Mouse (Mus musculus) forebrain, embryonic 14.5 days (tissue): ENCODE data around the gene Gm28053. TPM values are rescaled to one million over a fixed set of nuclear protein-coding genes. Genes with fewer than 3 reads are reported as not detected.

Experiments
- ATAC-seq: fragments of 200-750 bp; cut with Nextera tagmentation; 2 replicates; pipeline ENCODE4 v1.8.0; 2017; ENCODE audit warnings: mild to moderate bottlenecking, moderate library complexity
- DNase-seq: peaks from one replicate; pipeline ENCODE4 v3.0.0-alpha.2; 2015; ENCODE audit warnings: low spot score
- H3K27ac ChIP-seq: fragments of 300-500 bp; sonication (generic); 2 replicates; pipeline ENCODE4 v1.5.1; 2014; ENCODE audit warnings: low read depth, mild to moderate bottlenecking, control low read depth, low read length, moderate library complexity
- H3K27me3 ChIP-seq: fragments of 300-500 bp; sonication (generic); replicated peaks from 2 replicates; pipeline ENCODE4 v1.6.1; 2014; ENCODE audit warnings: low read length, control low read depth, mixed read lengths; ENCODE audit not compliant: control insufficient read depth, insufficient read depth
- H3K36me3 ChIP-seq: fragments of 300-500 bp; sonication (generic); 2 replicates; pipeline ENCODE4 v1.6.1; 2014; ENCODE audit warnings: low read length, control low read depth; ENCODE audit not compliant: control insufficient read depth, insufficient read depth
- H3K4me1 ChIP-seq: fragments of 300-500 bp; sonication (generic); 2 replicates; pipeline ENCODE4 v1.6.1; 2014; ENCODE audit warnings: antibody characterized with exemption, low read length, control low read depth; ENCODE audit not compliant: control insufficient read depth, insufficient read depth
- H3K4me2 ChIP-seq: fragments of 300-500 bp; sonication (generic); 2 replicates; pipeline ENCODE4 v1.6.1; 2014; ENCODE audit warnings: mild to moderate bottlenecking, control low read depth, low read length
- H3K4me3 ChIP-seq: fragments of 300-500 bp; sonication (generic); 2 replicates; pipeline ENCODE4 v1.5.1; 2014; ENCODE audit warnings: low read depth, low read length, control low read depth
- H3K9ac ChIP-seq: fragments of 300-500 bp; sonication (generic); 2 replicates; pipeline ENCODE4 v1.6.1; 2014; ENCODE audit warnings: mild to moderate bottlenecking, low read length, control low read depth, moderate library complexity
- H3K9me3 ChIP-seq: fragments of 300-500 bp; sonication (generic); replicated peaks from 2 replicates; pipeline ENCODE4 v1.6.1; 2016; ENCODE audit warnings: low read length, control low read depth, mixed read lengths; ENCODE audit not compliant: control insufficient read depth
- WGBS: fragments of 180-500 bp; shearing (Covaris S2); extraction: QIAGEN DNeasy Blood & Tissue Kit; methylation state at CpG from one replicate; pipeline ENCODE4 v1.1.7; 2014; 5-methylcytosine and 5-hydroxymethylcytosine counted together
- polyA plus RNA-seq: library from polyadenylated mRNA; unstranded; fragments of >200 nt; fragmentation: Nextera tagmentation; extraction: Ambion mirVana; gene quantifications from 2 replicates; pipeline ENCODE4 v1.2.1, GENCODE M21; 2014

Gene Gm28053
- polyA plus RNA-seq, 1 experiment from 2014 or later, result not detected

DNA sequence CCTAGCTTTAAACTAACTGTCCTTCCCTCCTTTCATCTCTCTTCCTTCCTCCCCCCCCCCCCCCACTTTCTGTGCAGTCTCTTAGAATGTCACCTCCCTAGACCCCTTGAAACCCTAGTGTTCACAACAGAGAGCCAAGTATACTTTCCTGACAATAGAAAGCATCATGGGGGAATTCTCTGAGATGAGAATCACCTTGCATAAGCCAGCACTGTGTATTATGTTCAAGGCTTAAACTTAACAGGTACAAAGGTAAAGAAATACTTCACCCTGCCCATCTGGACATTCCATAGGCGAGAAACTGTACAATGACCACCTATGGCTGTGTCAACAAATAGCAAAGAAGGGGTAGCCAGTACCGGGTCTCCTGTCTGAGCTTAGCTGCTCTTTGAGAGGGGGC is 27.1 kb downstream of the Gm28053 start:
- ATAC-seq, result no peak
- Histone ChIP-seq H3K27me3 (peaks cover 22% of the 10 kb centered on the region), H3K9me3 (no peaks in the 10 kb centered on the region), H3K27ac (no peak overlapping the region), H3K9ac (no peak overlapping the region), H3K4me2 (no peak overlapping the region), H3K36me3 (no peaks in the 10 kb centered on the region), H3K4me3 (no peak overlapping the region), H3K4me1 (no peaks in the 10 kb centered on the region)
- 62% methylated on average over 2 of the region's 2 CpGs for WGBS
- no peak for DNase-seq

DNA sequence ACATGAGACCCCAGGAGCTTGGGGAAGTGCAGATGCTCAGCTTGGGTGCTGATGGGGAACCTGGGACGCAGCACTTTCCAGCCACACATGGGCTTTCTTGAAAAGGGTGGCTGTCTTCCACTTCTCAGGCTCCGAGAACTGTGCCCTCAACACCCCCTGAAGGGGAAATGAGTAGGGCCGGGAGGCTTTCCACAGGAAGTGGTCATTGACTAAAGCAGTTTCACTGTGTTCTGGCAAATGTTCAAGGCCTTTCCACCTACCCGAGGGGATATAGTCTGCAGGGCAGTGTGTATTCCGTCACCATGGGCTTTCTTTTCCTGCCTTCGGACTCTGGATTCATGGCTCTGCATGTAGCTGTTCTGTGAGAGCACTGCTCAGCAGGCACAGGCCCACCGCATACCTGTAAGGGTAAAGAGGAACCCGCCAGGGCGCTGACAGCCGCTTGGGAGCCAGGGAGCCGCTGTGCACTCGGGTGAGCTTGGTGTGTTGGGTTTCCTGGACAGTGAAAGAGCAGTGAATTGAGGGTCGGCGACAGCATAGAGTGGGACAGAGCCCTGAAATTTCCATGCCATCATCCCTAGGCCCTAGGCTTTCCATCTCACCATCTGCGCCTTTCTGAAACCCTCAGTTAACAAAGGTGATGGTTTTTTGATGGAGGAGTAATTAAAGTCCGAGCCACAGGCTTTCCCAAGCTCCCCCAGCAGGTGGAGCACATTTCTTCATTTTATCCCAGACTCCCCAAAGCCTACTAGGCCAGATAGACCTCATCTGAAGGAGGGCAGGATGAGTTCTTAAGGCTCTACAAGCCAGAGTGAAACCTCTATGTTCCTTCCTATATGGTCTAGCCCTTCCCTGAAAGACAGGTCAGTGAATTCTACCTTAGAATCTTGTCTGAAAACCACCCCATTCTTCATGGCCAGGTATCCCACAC is 27.8 kb downstream of the Gm28053 start, which contains the start of gene Gimap5:
Gene Gimap5, plus strand, starts transcription at position 239 of the 931 bp plus-strand sequence.
- Histone ChIP-seq H3K27ac (no peak within 1 kb of the TSS), H3K4me3 (no peak within 1 kb of the TSS), H3K9me3 (no peaks in the 10 kb centered on the region), H3K4me2 (no peak within 1 kb of the TSS), H3K27me3 (peaks cover 18% of the 10 kb centered on the region), H3K9ac (no peak within 1 kb of the TSS), H3K36me3 (no peaks in the 10 kb centered on the region), H3K4me1 (no peaks in the 10 kb centered on the region)
- DNase-seq, result peak; percentile 52
- ATAC-seq, result no peak
- whole genome bisulfite sequencing, result 41% methylated on average over 16 of the region's 16 CpGs

DNA sequence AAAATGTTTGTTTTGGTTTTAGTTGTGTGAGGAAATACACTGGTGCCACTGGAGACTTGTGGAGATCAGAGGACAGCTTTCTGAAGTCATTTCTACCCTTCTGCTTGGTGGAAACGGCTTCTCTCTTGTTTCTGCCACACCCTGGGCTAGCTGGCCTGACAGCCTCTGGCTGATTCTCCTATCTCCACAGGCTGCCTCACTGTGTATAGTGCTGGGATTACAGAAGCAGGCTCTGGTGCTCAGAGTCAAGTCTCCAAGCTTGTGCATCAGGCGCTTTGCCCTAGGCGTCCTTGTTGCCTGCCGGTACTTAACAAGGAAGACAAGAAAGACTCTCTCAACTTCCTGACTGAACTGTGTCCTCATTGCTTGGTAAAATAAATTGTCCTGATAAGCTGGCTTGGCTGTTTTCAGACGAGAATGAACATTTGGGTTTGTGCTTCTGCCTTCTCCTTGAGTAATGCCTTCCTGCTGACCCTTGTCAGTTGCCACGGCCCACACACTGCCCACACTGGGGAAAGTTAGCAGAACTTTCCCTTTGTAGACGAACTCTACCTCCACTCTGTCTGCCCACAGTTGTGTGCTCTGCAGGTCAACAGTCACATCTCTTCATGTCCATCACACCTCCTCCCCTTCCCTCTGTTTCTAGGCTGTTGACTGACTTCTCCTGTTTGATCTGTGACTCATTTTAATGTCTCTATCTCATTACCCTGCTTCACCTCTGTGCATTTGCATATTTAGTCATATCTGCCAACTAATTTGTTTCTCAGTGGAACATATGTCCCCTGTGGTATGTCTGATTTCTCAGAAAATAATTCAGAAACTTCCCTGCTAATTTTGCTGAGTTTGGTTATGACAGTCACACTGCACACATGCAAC is 28.9 kb downstream of the Gm28053 start:
- H3K4me2 ChIP-seq, result no peak overlapping the region
- no peak overlapping the region for H3K27ac ChIP-seq
- peaks cover 13% of the 10 kb centered on the region for H3K27me3 ChIP-seq
- DNase-seq (no peak), ATAC-seq (no peak)
- H3K9me3 ChIP-seq, result no peaks in the 10 kb centered on the region
- no peaks in the 10 kb centered on the region for H3K36me3 ChIP-seq
- H3K9ac ChIP-seq, result no peak overlapping the region
- H3K4me3 ChIP-seq, result no peak overlapping the region
- no peaks in the 10 kb centered on the region for H3K4me1 ChIP-seq
- WGBS, result 81% methylated on average over 7 of the region's 7 CpGs

DNA sequence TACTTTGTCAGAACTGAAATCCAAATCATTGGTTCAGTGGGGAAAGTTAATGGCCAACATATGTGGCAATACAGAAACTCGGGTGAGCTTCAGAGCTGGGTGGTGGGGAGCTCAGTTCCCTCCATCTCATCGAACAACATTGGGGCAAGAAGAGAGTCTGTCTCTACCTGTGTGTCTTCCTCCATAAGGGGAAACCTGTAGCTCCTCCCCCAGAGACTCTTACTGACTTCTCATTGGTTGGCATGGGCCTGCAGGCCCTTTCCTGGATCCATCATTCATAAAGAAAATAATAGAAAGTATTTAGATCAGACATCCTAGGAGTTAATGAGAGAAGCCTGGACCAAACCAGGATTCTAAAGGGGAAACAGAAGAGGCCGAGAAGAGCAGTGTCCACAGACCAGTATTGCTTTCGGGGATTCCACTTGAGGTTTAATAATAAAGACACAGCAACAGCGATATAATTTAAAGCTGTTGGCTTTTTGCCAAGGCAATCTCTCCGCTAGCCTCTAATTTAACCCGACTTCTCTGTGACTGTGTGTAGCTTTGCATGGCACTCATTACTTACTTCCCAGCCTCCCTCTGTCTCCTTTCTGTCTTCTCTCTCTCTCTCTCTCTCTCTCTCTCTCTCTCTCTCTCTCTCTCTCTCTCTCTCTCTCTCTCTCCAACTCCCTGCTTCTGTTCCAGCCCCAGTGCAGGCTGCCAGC is 45.3 kb downstream of the Gm28053 start:
- Histone ChIP-seq H3K9ac (no peak overlapping the region), H3K9me3 (no peaks in the 10 kb centered on the region), H3K27ac (no peak overlapping the region), H3K4me1 (no peaks in the 10 kb centered on the region), H3K4me3 (no peak overlapping the region), H3K36me3 (no peaks in the 10 kb centered on the region), H3K4me2 (no peak overlapping the region), H3K27me3 (no peaks in the 10 kb centered on the region)
- 70% methylated on average over 7 of the region's 7 CpGs for WGBS
- ATAC-seq, result no peak
- peak; percentile 18 for DNase-seq

DNA sequence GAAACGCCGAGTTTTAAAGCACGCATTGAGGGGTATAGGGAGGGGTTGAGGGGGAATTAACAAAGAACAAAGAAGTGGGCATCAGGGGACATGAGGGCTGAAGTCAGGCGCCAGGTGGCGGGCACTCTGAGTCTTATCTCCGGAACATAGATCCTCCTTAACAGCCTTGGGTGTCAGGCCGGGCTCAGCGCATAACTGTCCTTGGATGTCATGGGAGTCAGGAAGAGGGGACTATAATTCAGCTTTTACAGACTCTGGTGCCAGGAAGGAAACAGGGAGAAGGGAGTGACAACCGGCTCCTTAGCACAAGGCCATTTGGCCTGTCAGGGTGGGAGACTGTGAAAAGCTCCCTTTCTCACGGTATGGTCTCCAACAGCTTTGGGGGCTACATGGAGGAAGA is 46.1 kb downstream of the Gm28053 start:
- no peaks in the 10 kb centered on the region for H3K4me1 ChIP-seq
- 93% methylated on average over 10 of the region's 10 CpGs for WGBS

DNA sequence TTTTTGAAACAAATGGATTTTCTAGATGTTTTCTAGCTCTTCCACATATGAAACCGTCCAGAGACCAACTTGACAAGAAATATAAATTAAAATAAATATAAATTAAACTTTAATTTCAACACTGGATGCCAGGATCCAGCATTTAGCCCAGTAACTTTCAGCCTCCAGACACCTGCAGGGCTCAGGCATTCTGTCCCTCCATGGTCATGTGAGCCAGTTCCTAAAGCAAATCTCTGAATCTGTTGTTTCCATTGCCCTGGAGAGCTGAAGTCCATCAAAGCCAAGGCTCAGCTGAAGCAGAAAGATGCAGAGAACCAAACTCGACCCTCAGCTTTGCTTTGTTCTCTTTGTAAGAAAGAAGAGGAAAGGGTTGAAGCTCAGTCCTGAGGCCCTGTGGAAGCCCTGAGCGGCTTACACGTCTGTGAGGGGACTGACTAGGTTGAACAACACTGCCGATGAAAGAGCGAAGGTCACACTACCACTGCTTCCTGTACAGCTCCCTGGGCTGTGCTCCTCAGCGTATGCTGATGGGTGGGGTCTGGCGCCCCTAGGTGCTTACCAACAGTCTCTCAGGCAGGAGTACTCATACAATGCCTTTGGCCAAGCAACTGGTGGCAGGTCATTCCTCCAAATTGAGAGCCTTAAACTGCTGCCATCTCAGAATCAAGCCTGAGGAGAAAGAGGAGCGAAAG is 49.9 kb downstream of the Gm28053 start:
- no peaks in the 10 kb centered on the region for H3K27me3 ChIP-seq
- H3K36me3 ChIP-seq, result no peaks in the 10 kb centered on the region
- no peak overlapping the region for H3K9ac ChIP-seq
- no peak overlapping the region for H3K4me2 ChIP-seq
- H3K9me3 ChIP-seq, result no peaks in the 10 kb centered on the region
- 71% methylated on average over 9 of the region's 9 CpGs for WGBS
- no peaks in the 10 kb centered on the region for H3K4me1 ChIP-seq
- no peak overlapping the region for H3K4me3 ChIP-seq
- no peak overlapping the region for H3K27ac ChIP-seq
- ATAC-seq (no peak), DNase-seq (no peak)

More for the DNA sequence above, 46.1 kb downstream of the Gm28053 start:
- Histone ChIP-seq H3K9me3 (no peaks in the 10 kb centered on the region), H3K9ac (no peak overlapping the region), H3K27me3 (no peaks in the 10 kb centered on the region), H3K27ac (no peak overlapping the region), H3K4me2 (no peak overlapping the region), H3K36me3 (no peaks in the 10 kb centered on the region), H3K4me3 (no peak overlapping the region)
- no peak for DNase-seq
- ATAC-seq, result no peak

DNA sequence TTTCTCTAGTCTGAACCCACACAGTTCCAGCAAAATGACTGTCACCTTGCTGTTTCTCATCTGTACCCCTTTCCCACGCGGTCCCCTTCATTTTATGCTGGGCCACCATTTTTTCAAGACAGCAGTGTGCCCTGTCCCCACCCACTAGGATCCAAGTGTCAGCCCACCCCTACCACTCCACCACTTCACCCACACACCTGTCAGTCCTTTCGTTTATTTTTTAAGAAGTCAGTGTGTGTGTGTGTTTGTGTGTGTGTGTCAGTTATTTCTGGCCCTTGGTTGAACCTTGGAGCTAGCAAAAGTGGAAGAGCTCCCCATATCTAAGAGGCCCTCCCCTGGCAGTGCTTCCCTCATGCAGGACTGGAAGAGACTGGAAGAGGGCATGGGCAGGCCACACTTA is 50.5 kb downstream of the Gm28053 start:
- Histone ChIP-seq H3K4me3 (no peak overlapping the region), H3K27ac (no peak overlapping the region), H3K36me3 (no peaks in the 10 kb centered on the region), H3K4me2 (no peak overlapping the region), H3K27me3 (no peaks in the 10 kb centered on the region), H3K9ac (no peak overlapping the region), H3K9me3 (no peaks in the 10 kb centered on the region), H3K4me1 (no peaks in the 10 kb centered on the region)
- DNase-seq (no peak), ATAC-seq (no peak)
- 90% methylated on average over 3 of the region's 3 CpGs for WGBS

DNA sequence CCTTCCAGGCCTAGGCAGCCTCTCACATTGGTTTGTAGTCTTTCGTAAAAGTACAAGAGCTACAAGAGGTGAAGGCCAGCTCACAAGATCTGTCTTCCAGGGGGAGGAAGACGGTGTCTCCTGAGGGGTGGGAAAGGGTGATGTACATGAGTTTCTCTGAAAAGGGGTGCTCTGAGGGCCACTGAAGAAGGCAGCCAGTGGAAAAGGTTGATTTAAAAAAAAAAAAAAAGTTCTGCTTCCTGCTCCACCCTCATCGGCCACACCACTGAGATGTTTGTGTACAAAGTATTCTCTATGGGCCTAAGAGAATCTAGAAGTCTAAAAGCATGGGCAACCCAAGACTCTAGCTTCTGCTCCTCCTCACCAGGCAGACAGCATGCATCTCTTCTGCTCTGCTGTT is 52.3 kb downstream of the Gm28053 start, which contains the start of gene Gimap3:
Gene Gimap3, minus strand, starts transcription at position 156 of the 400 bp plus-strand sequence.
- no peak for DNase-seq
- 91% methylated on average over 3 of the region's 3 CpGs for WGBS

More for the DNA sequence above, 52.3 kb downstream of the Gm28053 start, which contains the start of gene Gimap3:
- H3K4me1 ChIP-seq, result no peaks in the 10 kb centered on the region
- no peaks in the 10 kb centered on the region for H3K9me3 ChIP-seq
- H3K4me3 ChIP-seq, result no peak within 1 kb of the TSS
- H3K36me3 ChIP-seq, result no peaks in the 10 kb centered on the region
- H3K9ac ChIP-seq, result no peak within 1 kb of the TSS
- ATAC-seq, result no peak
- H3K27ac ChIP-seq, result no peak within 1 kb of the TSS
- H3K4me2 ChIP-seq, result no peak within 1 kb of the TSS
- no peaks in the 10 kb centered on the region for H3K27me3 ChIP-seq
